Mouse (Mus musculus): ENCODE measurements around the gene Rln1. TPM values are rescaled to one million over a fixed set of nuclear protein-coding genes. Genes with fewer than 3 reads are reported as not detected.

The Rln1 gene
- total RNA-seq (2018; cell fraction: chromatin; rRNA removed), result not detected
- total RNA-seq (2018; cell fraction: cytosol; rRNA removed), result not detected
- not detected for total RNA-seq (2018; cell fraction: nucleus; rRNA removed)
- not detected in 3 replicates for polyA plus RNA-seq (2018)

DNA sequence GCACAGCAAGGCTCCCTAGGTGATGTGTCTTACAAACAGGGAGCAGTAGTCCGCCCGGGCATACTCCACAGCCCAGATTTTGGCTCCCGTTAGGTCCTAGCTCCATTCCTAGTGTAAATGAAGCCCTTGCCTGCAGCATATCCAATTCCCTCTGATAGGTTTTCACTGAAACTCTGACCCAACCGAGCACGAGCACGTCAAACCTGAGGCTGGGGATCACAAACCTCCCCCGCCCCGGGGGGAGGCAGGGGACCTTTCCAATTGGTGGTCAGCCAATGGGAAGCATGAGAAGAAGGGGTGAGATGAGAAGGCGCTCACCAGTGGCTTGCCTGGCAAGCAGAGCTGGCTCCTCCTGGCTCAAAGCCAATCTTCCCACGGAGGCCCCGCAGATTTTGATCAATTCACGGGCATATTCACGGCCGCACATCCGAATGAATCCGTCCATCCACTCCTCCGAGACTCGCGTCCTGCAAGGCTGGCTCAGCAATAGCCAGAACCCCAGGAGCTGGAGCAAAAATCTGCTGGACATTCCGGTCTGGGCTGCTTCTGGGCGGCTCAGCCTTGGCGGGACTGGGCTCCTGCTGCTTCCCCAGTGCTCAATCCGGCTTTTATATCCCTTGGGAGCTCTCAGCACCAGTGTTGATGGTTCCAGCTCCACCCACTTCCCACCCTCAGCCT is at the start of gene Rln1:
Gene Rln1 (minus strand): TSS at position 603 of the 678 bp plus-strand sequence.
- no peak within 1 kb of the TSS for H3K4me3 ChIP-seq (ENCODE audit: inconsistent target)

DNA sequence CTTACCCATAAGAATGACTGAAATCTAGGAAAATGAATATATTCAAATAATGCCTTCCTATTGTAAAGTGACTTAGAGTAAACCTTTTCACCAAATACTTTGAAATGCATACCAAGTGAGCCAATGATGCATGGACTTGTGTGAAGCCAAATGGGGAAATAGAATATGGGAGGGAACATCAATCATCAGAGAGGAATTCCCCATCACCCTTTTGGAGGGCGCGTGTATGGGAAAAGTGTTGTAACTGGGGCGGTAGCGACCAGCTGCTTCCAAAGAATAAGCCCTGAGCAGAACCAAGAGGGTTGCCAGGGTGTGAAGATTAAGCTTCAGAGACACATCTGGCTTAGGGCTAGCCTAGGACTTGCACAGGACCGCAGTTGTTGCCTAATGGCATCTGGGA is 48.9 kb upstream of the Rln1 start:
- WGBS (ENCODE audit: missing documents), result 79% methylated on average over 5 of the region's 5 CpGs
- Histone ChIP-seq H3K27ac (no peak overlapping the region), H3K36me3 (ENCODE audit: inconsistent target) (peaks cover 85% of the 10 kb centered on the region), H3K4me3 (ENCODE audit: inconsistent target) (no peak overlapping the region), H3K79me2 (ENCODE audit: inconsistent target) (peaks cover 21% of the 10 kb centered on the region; the same call in 1 of the 2 replicates)

More for the DNA sequence above, at the start of gene Rln1:
- H3K79me2 ChIP-seq (ENCODE audit: inconsistent target), result no peaks in the 10 kb centered on the region
- H3K36me3 ChIP-seq (ENCODE audit: inconsistent target), result no peaks in the 10 kb centered on the region
- WGBS (ENCODE audit: missing documents), result 14% methylated on average over 23 of the region's 23 CpGs
- no peak within 1 kb of the TSS for H3K27ac ChIP-seq

DNA sequence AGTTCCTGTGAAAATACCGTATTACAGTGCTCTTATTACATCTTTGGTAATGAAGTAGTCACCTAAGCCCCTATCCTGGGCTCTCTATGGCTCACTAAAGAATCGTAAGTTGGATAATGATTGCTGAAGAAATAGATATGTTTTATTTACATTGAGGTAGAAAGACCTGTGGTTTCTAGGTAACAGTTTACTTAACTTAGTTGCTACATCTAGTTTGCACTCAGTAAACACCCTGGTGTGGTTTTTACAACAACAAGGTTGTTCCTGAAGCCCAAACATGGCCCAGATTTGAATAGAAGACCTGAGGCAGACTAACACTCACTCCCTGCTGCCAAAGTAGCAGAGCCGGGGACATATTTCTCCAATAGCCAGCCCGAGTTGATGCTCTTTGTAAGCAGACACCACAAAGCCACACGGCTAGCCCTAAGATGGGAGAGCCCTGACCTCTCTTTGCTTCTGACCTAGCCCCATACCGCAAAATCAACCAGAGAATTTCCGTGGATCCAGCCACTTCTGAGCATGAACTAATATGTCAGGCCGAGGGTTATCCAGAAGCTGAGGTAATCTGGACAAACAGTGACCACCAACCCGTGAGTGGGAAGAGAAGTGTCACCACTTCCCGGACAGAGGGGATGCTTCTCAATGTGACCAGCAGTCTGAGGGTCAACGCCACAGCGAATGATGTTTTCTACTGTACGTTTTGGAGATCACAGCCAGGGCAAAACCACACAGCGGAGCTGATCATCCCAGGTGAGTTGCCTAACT is 45.6 kb upstream of the Rln1 start:
- Histone ChIP-seq H3K4me3 (ENCODE audit: inconsistent target) (no peak overlapping the region), H3K27ac (no peak overlapping the region), H3K79me2 (ENCODE audit: inconsistent target) (peaks cover 55% of the 10 kb centered on the region; the same call in 1 of the 2 replicates), H3K36me3 (ENCODE audit: inconsistent target) (peaks cover 81% of the 10 kb centered on the region)
- WGBS (ENCODE audit: missing documents), result 87% methylated on average over 14 of the region's 14 CpGs

DNA sequence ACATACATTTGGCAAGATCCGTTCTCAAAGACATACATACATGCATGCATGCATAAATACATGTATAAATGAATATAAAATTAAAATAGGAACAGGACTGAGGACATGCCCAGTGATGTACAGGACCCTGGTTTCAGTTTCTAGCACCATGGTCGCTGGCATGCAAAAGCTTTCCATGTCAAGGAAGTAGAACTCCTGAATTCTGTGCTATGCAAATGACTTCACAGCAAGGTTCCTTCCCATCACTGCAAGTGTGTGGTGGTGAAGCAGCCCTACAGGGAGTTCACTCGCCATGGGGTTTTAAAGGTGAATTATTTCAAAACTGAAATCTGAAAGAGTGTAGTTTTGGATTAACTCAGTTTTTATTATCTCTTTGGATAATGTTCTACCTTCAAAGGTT is 41.9 kb upstream of the Rln1 start:
- Histone ChIP-seq H3K27ac (no peak overlapping the region), H3K79me2 (ENCODE audit: inconsistent target) (peaks cover 91% of the 10 kb centered on the region), H3K4me3 (ENCODE audit: inconsistent target) (no peak overlapping the region), H3K36me3 (ENCODE audit: inconsistent target) (peaks cover 61% of the 10 kb centered on the region)
- 79% methylated on average over 3 of the region's 3 CpGs for WGBS (ENCODE audit: missing documents)

DNA sequence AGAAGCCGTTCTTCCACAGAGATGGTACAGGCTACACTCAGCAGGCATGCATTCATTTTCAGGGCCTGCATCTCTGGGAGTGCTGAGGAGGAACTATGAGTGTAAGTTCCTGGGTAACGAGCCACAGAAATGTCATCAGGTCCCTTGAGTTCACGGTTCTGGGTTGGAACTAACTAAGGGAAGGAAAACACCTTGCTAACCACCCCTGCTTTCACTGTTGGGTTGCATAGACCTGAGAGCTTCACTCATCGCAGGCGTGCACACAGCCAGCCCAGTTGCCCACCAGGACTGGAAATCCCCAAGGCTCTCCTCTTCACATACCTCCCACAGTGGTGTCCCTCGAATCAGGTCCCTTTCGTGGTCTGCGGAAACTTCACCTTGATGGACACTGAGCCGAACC is 40.5 kb upstream of the Rln1 start:
- 79% methylated on average over 8 of the region's 9 CpGs for whole genome bisulfite sequencing (ENCODE audit: missing documents)
- H3K4me3 ChIP-seq (ENCODE audit: inconsistent target), result no peak overlapping the region
- H3K27ac ChIP-seq, result no peak overlapping the region
- H3K36me3 ChIP-seq (ENCODE audit: inconsistent target), result peaks cover 49% of the 10 kb centered on the region
- peaks cover 100% of the 10 kb centered on the region for H3K79me2 ChIP-seq (ENCODE audit: inconsistent target)

DNA sequence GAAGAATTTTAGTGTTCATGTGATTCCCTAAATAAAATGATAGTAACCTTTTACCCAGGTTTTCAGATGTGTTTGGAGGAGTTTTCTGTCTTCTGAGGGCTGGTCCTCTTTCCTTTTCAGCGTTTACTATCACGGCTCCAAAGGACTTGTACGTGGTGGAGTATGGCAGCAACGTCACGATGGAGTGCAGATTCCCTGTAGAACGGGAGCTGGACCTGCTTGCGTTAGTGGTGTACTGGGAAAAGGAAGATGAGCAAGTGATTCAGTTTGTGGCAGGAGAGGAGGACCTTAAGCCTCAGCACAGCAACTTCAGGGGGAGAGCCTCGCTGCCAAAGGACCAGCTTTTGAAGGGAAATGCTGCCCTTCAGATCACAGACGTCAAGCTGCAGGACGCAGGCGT is 39.0 kb upstream of the Rln1 start:
- Histone ChIP-seq H3K79me2 (ENCODE audit: inconsistent target) (peaks cover 100% of the 10 kb centered on the region), H3K36me3 (ENCODE audit: inconsistent target) (peaks cover 36% of the 10 kb centered on the region), H3K27ac (no peak overlapping the region), H3K4me3 (ENCODE audit: inconsistent target) (no peak overlapping the region)
- WGBS (ENCODE audit: missing documents), result 89% methylated on average over 9 of the region's 11 CpGs

DNA sequence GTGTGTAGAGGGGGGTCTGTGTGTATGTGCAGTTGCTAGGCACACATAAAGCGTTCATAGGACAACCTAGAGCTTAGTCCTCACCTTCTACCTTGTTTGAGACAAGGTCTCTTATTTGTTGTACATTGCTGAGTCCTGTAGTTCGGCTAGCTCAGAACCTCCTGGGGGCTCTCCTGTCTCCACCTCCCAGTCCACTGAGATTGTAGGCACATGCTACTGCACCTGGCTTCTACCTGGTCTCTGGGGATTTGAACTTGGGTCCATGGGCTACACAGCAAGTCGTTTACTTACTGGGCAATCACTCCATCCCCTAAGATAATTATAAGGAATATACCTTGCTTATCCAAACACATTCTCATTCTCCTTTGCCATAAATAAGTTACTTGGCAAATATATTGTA is 38.2 kb upstream of the Rln1 start:
- Histone ChIP-seq H3K79me2 (ENCODE audit: inconsistent target) (peaks cover 100% of the 10 kb centered on the region), H3K36me3 (ENCODE audit: inconsistent target) (peaks cover 35% of the 10 kb centered on the region), H3K27ac (peak overlapping the region; percentile 63), H3K4me3 (ENCODE audit: inconsistent target) (peak overlapping the region; percentile 33; the same call in 1 of the 2 replicates)
- 68% methylated on average over 3 of the region's 3 CpGs for WGBS (ENCODE audit: missing documents)

DNA sequence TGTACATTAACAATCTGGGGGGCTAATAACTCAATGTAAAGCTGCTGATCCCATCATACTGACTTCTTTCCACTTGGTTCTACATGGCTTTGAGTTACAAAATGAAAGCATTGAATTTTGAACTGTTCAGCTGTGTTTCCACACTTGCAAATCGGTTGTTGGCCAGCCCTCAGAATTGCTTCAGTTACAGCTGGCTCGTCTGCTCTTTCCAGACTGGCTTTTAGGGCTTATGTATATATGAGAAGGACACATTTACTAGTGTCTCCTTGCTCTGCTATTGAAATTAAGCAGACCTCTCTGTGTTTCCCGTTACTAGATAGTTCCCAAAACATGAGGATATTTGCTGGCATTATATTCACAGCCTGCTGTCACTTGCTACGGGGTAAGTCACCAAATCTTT is 37.7 kb upstream of the Rln1 start:
- Histone ChIP-seq H3K79me2 (ENCODE audit: inconsistent target) (peaks cover 100% of the 10 kb centered on the region), H3K27ac (peak overlapping the region; percentile 63), H3K4me3 (ENCODE audit: inconsistent target) (peak overlapping the region; percentile 33), H3K36me3 (ENCODE audit: inconsistent target) (peaks cover 30% of the 10 kb centered on the region)
- WGBS (ENCODE audit: missing documents), result 9% methylated on average over 4 of the region's 4 CpGs

DNA sequence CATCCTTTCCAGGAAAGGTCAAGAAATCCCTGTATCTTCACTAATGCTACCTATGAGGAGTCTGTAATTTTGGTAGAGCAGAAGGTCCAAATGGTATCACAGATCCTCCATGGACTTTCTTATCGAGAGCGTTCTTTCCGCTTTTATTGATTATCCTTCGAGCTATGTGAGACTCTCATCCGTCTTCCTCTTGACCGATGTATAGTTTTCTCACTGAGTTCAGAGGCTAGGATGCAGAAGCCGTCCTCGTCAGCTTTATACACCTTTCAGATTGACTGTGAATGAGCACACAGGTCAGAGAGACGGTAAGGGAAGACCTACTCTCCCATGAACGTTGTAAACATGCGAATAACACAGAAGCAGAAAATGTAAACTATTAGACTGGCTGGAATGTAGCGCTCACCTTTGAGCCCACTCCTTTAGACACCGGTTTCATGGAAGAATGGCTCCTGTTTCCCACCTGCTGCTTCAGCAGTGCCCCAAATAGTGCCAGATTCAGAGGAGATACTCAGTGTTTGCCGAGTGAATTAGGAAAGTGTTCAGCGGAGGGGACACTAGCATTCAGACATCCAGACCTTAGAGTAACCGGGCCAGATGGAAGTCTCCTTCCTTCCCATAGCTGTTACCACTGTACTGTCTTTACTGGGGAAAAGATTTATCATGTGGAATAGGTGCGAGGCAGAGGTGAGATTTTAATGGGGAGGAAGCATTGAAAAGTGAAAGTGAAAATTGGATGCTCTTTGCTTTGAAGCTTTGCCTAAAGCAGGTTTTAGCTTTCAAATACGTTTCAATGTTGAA is 37.0 kb upstream of the Rln1 start:
- H3K36me3 ChIP-seq (ENCODE audit: inconsistent target), result peaks cover 27% of the 10 kb centered on the region; the same call in 1 of the 2 replicates
- 34% methylated on average over 18 of the region's 18 CpGs for WGBS (ENCODE audit: missing documents)
- H3K79me2 ChIP-seq (ENCODE audit: inconsistent target), result peaks cover 93% of the 10 kb centered on the region
- H3K27ac ChIP-seq, result peak overlapping the region; percentile 63
- H3K4me3 ChIP-seq (ENCODE audit: inconsistent target), result peak overlapping the region; percentile 33

DNA sequence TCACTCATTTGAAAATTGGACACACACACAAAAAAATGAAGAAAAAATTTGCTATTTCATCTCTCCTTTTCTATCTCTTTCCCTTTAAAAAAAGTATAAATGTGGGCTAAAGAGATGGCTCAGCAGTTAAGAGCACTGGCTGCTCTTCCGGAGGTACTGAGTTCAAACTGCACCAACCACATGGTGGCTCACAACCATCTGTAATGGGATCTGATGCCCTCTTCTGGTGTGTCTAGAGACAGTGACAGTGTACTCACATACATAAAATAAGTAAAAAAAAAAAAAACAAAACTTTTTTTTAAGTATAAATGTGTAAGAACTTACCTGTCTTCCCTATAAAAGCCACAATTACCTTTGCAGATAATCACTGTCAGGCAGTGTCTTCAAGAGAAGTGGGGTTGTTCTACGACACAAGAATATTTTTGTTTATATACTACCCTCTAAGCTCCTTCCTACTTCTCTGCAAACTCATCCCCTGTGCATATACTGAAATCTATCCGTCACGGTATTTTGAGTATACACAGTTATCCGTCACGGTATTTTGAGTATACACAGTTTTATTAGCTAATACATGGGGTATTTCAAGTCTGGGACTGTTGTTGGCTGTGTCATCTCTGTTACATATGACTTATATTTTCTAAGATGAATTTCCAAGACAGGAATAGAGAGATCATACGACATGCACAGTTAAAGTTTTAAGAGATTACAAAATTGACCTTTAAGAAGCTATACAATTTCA is 36.2 kb upstream of the Rln1 start:
- peak overlapping the region; percentile 63; the same call in 1 of the 2 replicates for H3K27ac ChIP-seq
- H3K4me3 ChIP-seq (ENCODE audit: inconsistent target), result peak overlapping the region; percentile 33; the same call in 1 of the 2 replicates
- peaks cover 21% of the 10 kb centered on the region; the same call in 1 of the 2 replicates for H3K36me3 ChIP-seq (ENCODE audit: inconsistent target)
- peaks cover 87% of the 10 kb centered on the region for H3K79me2 ChIP-seq (ENCODE audit: inconsistent target)
- 66% methylated on average over 5 of the region's 7 CpGs for WGBS (ENCODE audit: missing documents)

DNA sequence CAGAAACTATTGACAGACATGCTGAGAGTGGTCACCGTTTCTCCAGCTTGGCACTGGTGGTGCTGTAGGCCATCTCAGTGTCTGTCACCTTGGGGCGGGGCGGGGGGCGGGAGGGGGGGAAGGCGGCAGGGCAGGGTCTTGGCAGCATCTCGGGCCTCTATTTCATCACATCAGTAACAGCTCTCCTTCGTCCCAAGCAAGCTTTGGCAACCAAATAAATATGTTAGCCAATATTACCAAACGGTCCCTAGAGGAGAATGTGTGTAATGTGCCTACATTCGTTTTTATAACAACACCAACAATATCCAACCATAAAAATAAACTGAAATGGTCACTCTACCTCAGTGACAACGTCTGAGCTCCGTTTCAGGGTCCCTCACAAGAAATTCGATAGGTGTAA is 35.6 kb upstream of the Rln1 start:
- WGBS (ENCODE audit: missing documents), result 28% methylated on average over 12 of the region's 12 CpGs
- Histone ChIP-seq H3K79me2 (ENCODE audit: inconsistent target) (peaks cover 87% of the 10 kb centered on the region), H3K36me3 (ENCODE audit: inconsistent target) (peaks cover 15% of the 10 kb centered on the region; the same call in 1 of the 2 replicates), H3K4me3 (ENCODE audit: inconsistent target) (peak overlapping the region; percentile 84; the same call in 1 of the 2 replicates), H3K27ac (0 out of 2 replicates have a peak overlapping the region, but pooled peaks have one; percentile 15)

DNA sequence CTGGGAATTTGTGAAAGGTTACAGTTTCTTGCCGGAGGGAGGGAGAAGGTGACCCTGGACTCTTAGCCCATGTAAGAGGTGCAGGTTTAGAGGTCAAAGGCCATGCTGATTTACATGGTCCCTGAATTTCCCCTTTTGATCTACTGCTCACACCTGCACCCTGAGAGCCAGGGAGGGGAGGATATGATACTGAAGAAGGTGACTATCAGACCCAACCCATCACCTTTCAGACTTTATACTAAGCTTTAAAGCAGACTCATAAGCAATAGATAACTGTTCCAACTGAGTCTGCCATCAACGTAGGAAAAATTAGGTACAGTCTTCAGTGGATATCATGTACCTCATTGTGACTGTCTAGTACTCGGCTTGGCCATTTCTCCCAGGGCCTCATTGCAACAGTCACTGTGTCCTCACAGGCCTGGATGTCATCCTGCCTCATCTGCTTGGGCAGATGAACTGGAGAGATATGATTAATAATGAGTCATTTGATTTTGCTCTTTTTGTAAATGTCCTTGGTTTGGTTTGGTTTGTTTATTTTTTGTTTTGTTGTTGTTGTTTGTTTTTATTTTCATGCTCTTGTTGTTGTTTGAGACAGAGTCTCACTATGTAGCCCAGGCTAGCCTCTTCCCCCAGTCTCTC is 34.3 kb upstream of the Rln1 start:
- H3K27ac ChIP-seq, result peak overlapping the region; percentile 16
- peak overlapping the region; percentile 84 for H3K4me3 ChIP-seq (ENCODE audit: inconsistent target)
- H3K79me2 ChIP-seq (ENCODE audit: inconsistent target), result peaks cover 75% of the 10 kb centered on the region
- WGBS (ENCODE audit: missing documents), result 32% methylated on average over 3 of the region's 3 CpGs
- H3K36me3 ChIP-seq (ENCODE audit: inconsistent target), result peaks cover 9% of the 10 kb centered on the region; the same call in 1 of the 2 replicates

DNA sequence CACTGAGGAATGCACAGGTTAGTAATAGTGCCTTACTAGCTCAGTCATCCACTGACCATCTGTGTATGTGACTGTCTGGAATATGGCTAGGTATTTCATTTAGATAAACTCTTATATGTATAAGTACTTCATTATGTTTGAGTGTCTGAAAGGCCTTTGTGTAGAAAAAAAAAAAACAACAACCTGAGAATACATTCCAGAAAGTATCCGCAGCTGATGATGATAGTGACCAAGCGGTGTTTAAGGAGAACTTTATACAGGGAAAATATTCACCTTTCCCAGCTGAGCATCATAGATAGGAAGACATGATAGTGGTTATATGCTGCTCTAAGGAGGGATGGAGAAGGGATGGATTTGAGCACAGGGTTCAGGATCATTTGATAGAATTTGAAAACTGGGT is 33.6 kb upstream of the Rln1 start:
- 38% methylated on average over 2 of the region's 2 CpGs for WGBS (ENCODE audit: missing documents)
- peak overlapping the region; percentile 93 for H3K27ac ChIP-seq
- peak overlapping the region; percentile 84 for H3K4me3 ChIP-seq (ENCODE audit: inconsistent target)
- H3K79me2 ChIP-seq (ENCODE audit: inconsistent target), result peaks cover 67% of the 10 kb centered on the region
- H3K36me3 ChIP-seq (ENCODE audit: inconsistent target), result peaks cover 2% of the 10 kb centered on the region; the same call in 1 of the 2 replicates
